9 mouse cellular contexts compared by ENCODE assay signal in the genomic region with DNA sequence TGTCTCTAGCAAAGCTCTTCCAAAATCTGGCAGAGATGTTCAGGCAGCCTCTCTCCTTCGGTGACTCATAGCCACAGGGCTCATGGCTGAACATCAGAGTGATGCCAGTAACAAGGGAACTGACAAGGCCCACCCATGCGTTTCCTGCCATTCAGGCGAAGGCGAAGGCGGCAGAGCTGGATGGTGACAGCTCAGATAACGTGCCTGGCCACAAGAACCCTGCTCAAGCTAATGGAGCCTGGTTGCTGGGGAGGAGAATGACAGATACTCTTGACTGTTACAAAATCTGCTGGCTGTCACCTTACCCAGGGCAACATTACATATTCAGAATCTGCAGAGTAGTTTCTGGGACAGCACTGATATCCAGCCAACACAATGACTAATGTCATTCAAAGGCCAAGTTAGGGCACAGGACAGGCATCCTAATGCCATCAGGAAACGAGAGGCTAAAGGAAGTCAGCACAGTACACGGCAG. TPM values are rescaled to one million over a fixed set of nuclear protein-coding genes. Genes with fewer than 3 reads are reported as not detected.
DNase-seq lines count a peak whose midpoint lies in the region; ATAC-seq and TF ChIP-seq lines count a peak whose summit lies in the region.
"Had no signal": no experiment of that assay in that cellular context is flagged by ENCODE, and none has a peak within 500 bp of the region (broad histone marks: within the 10 kb centered on the region; RNA-seq: fewer than 3 reads in every experiment).

No protein-coding gene starts in this region.

- peaks cover 0 to 2% of the 10 kb centered on the region in 2 experiments; a peak in 1 of 4 replicates for H3K36me3 ChIP-seq in MEL (ENCODE audit: control insufficient read depth in 1 of 2, insufficient read depth in 2 of 2, low read length in 2 of 2)
- H3K36me3 ChIP-seq in embryonic facial prominence, embryonic 14.5 days (ENCODE audit: control insufficient read depth, insufficient read depth, low read length), result no peaks in the 10 kb centered on the region
- no peaks in the 10 kb centered on the region for H3K36me3 ChIP-seq in forebrain, embryonic 15.5 days
- H3K36me3 ChIP-seq: limb, embryonic 12.5 days had no signal

- peak; percentile 17 to 50; a peak in 1 of 4 replicates for TF ChIP-seq EP300 in MEL (IDR thresholded peaks at IDR 0.05; ENCODE audit: low read depth in 1 of 2, low read length in 2 of 2)

- no peak overlapping the region for H3K9ac ChIP-seq in MEL (ENCODE audit: control insufficient read depth, low read depth, low read length, poor library complexity, severe bottlenecking)
- H3K9ac ChIP-seq in embryonic facial prominence, embryonic 14.5 days (ENCODE audit: low read depth, low read length), result no peak overlapping the region
- no peak overlapping the region for H3K9ac ChIP-seq in forebrain, embryonic 15.5 days (replicated peaks)
- H3K9ac ChIP-seq: limb, embryonic 12.5 days had no signal

- peaks cover 0 to 19% of the 10 kb centered on the region in 2 experiments; a peak in 2 of 4 replicates for H3K4me1 ChIP-seq in MEL (ENCODE audit: control insufficient read depth in 1 of 2, insufficient read depth in 2 of 2, low read length in 2 of 2)
- H3K4me1 ChIP-seq in embryonic facial prominence, embryonic 14.5 days (ENCODE audit: control insufficient read depth, insufficient read depth, low read length), result no peaks in the 10 kb centered on the region
- no peaks in the 10 kb centered on the region for H3K4me1 ChIP-seq in forebrain, embryonic 15.5 days

- DNase-seq in 3T3-L1 (ENCODE audit: low read depth, low spot score), result peak; percentile 90
- peak; percentile 84 for DNase-seq in MEL (ENCODE audit: low read depth, low spot score)
- peak; percentile 31 for DNase-seq in embryonic facial prominence, embryonic 14.5 days (ENCODE audit: low spot score)
- DNase-seq in heart, postnatal 25 days (ENCODE audit: low spot score), result peak; percentile 71
- peak; percentile 27 for DNase-seq in left cerebral cortex, postnatal 4 days
- peak; percentile 68 for DNase-seq in telencephalon, adult 2 months (ENCODE audit: low read depth, low spot score)

- no peak for TF ChIP-seq CTCF in MEL (IDR thresholded peaks at IDR 0.05 in 2 of 3, conservative IDR thresholded peaks at IDR 0.05 in 1 of 3; ENCODE audit: control insufficient read depth in 1 of 3, insufficient read depth in 1 of 3, low read depth in 2 of 3, low read length in 3 of 3, poor library complexity in 1 of 3, severe bottlenecking in 1 of 3)

- intact Hi-C loops in heart, postnatal 25 days (cut with DNase I), result no loop called here
- intact Hi-C loops in left cerebral cortex, postnatal 4 days (cut with DNase I), result loop anchor here (10.0 kb wide), 2 partner anchors 118 to 418 kb away; no protein-coding TSS in a partner anchor

- TF ChIP-seq POLR2A in MEL (IDR thresholded peaks at IDR 0.05; ENCODE audit: control insufficient read depth in 1 of 2, insufficient read depth in 1 of 2, low read depth in 1 of 2, low read length in 2 of 2, poor library complexity in 1 of 2), result no peak

- H3K4me3 ChIP-seq in MEL (ENCODE audit: control insufficient read depth in 1 of 2, insufficient read depth in 1 of 2, low read depth in 2 of 2, low read length in 2 of 2), result no peak overlapping the region
- H3K4me3 ChIP-seq in embryonic facial prominence, embryonic 14.5 days (ENCODE audit: low read depth, low read length), result no peak overlapping the region
- no peak overlapping the region for H3K4me3 ChIP-seq in forebrain, embryonic 15.5 days
- H3K4me3 ChIP-seq: limb, embryonic 12.5 days had no signal

- H3K4me2 ChIP-seq in embryonic facial prominence, embryonic 14.5 days (ENCODE audit: low read depth, low read length), result no peak overlapping the region
- H3K4me2 ChIP-seq in forebrain, embryonic 15.5 days (replicated peaks), result no peak overlapping the region
- H3K4me2 ChIP-seq: limb, embryonic 12.5 days had no signal

- no peaks in the 10 kb centered on the region for H3K27me3 ChIP-seq in MEL (ENCODE audit: control insufficient read depth in 1 of 2, insufficient read depth in 2 of 2, low read length in 2 of 2)
- H3K27me3 ChIP-seq in embryonic facial prominence, embryonic 14.5 days (replicated peaks; ENCODE audit: control insufficient read depth, insufficient read depth, low read length), result no peaks in the 10 kb centered on the region
- no peaks in the 10 kb centered on the region for H3K27me3 ChIP-seq in forebrain, embryonic 15.5 days
- H3K27me3 ChIP-seq: limb, embryonic 12.5 days had no signal

- ATAC-seq in embryonic facial prominence, embryonic 14.5 days (ENCODE audit: low read depth), result no peak
- ATAC-seq in forebrain, embryonic 15.5 days (replicated peaks), result no peak
- ATAC-seq in monocyte, adult 5-6 weeks (replicated peaks; ENCODE audit: insufficient number of reproducible peaks, low FRiP score, low TSS enrichment, poor library complexity, severe bottlenecking), result no peak

- TF ChIP-seq RAD21 in MEL (IDR thresholded peaks at IDR 0.05; ENCODE audit: low read depth, low read length), result no peak

- no peak overlapping the region; the same call in 1 of the 2 replicates for H3K27ac ChIP-seq in MEL (ENCODE audit: control insufficient read depth, low read depth, low read length)
- H3K27ac ChIP-seq in embryonic facial prominence, embryonic 14.5 days (replicated peaks; ENCODE audit: low read depth, low read length), result no peak overlapping the region
- H3K27ac ChIP-seq in forebrain, embryonic 15.5 days (replicated peaks), result no peak overlapping the region

- 54% methylated on average over 8 of the region's 8 CpGs for WGBS in embryonic facial prominence, embryonic 14.5 days
- WGBS in forebrain, embryonic 15.5 days, result 74% methylated on average over 8 of the region's 8 CpGs

- H3K79me2 ChIP-seq in MEL (ENCODE audit: control insufficient read depth, insufficient read depth, low read length, poor library complexity), result no peaks in the 10 kb centered on the region

- no peaks in the 10 kb centered on the region for H3K9me3 ChIP-seq in MEL (replicated peaks; ENCODE audit: insufficient read depth, low read length)
- no peaks in the 10 kb centered on the region for H3K9me3 ChIP-seq in embryonic facial prominence, embryonic 14.5 days (ENCODE audit: control insufficient read depth, low read length)
- H3K9me3 ChIP-seq in forebrain, embryonic 15.5 days, result no peaks in the 10 kb centered on the region
- H3K9me3 ChIP-seq: limb, embryonic 12.5 days had no signal

TF ChIP-seq in MEL, 35 proteins besides CTCF, POLR2A, EP300 and RAD21 (continues in another document):
- TF ChIP-seq TBP (IDR thresholded peaks at IDR 0.05; ENCODE audit: low read depth, low read length) (peak; percentile 40; the same call in 1 of the 2 replicates), GATA1 (IDR thresholded peaks at IDR 0.05; ENCODE audit: low read depth, low read length) (peak; percentile 32; the same call in 1 of the 2 replicates), POLR2AphosphoS2 (IDR thresholded peaks at IDR 0.05; ENCODE audit: low read length) (no peak), ZKSCAN1 (IDR thresholded peaks at IDR 0.05; ENCODE audit: low read depth, low read length) (no peak), UBTF (IDR thresholded peaks at IDR 0.05; ENCODE audit: borderline replicate concordance, insufficient read depth, low read depth, low read length) (no peak), POLR2AphosphoS5 (IDR thresholded peaks at IDR 0.05; ENCODE audit: borderline replicate concordance, low read depth, low read length) (no peak), CHD1 (IDR thresholded peaks at IDR 0.05; ENCODE audit: low read depth, low read length) (no peak), MYC (IDR thresholded peaks at IDR 0.05; ENCODE audit: low read depth, low read length) (peak; percentile 57; the same call in 1 of the 2 replicates), NRF1 (IDR thresholded peaks at IDR 0.05; ENCODE audit: insufficient read depth, low read depth, low read length, poor library complexity, severe bottlenecking) (no peak), ETS1 (IDR thresholded peaks at IDR 0.05; ENCODE audit: low read depth, low read length) (peak; percentile 45), TCF12 (IDR thresholded peaks at IDR 0.05; ENCODE audit: low read depth, low read length) (no peak), JUND (IDR thresholded peaks at IDR 0.05; ENCODE audit: low read depth, low read length) (no peak), RCOR1 (IDR thresholded peaks at IDR 0.05; ENCODE audit: low read depth, low read length) (peak; percentile 54; the same call in 1 of the 2 replicates), KAT2A (conservative IDR thresholded peaks at IDR 0.05; ENCODE audit: low read depth, low read length) (no peak), MXI1 (IDR thresholded peaks at IDR 0.05; ENCODE audit: low read depth, low read length) (peak; percentile 73)

RNA-seq across cellular contexts. Expression of gene Oxnad1, which starts 11.9 kb away (rescaled TPM):
- 52.4 and 54.8 TPM in 2 replicates for total RNA-seq in MEL (2012; rRNA removed)
- 100 to 1,000 TPM in 1 of 2 experiments, 10 to 100 TPM in 1; 82.1 to 244 TPM for polyA plus RNA-seq in MEL (2012; ENCODE audit: insufficient read depth in 1 of 2, insufficient read length in 2 of 2, low read depth in 1 of 2, low replicate concordance in 2 of 2, missing spikeins in 1 of 2)
- polyA plus RNA-seq in embryonic facial prominence, embryonic 14.5 days (2014; fragmentation: Nextera tagmentation; extraction: Ambion mirVana), result 14.2 and 14.8 TPM in 2 replicates
- 10 to 100 TPM; 50.4 to 56.2 TPM for total RNA-seq in heart, postnatal 25 days (2021)
- 10 to 100 TPM; 17.8 to 19.9 TPM for total RNA-seq in left cerebral cortex, postnatal 4 days (2021)
- 20.5 and 23.6 TPM in 2 replicates for polyA plus RNA-seq in forebrain, embryonic 15.5 days (2015; fragmentation: Nextera tagmentation; extraction: Ambion mirVana)
- 9.2 to 22.1 TPM (median 10.6 TPM) in 3 replicates for total RNA-seq in monocyte, adult 5-6 weeks (2017)

RNA-seq across cellular contexts. Expression of gene Dph3, which starts 12.3 kb away (rescaled TPM):
- total RNA-seq in MEL (2012; rRNA removed), result 110 and 116 TPM in 2 replicates
- polyA plus RNA-seq in MEL (2012; ENCODE audit: insufficient read depth in 1 of 2, insufficient read length in 2 of 2, low read depth in 1 of 2, low replicate concordance in 2 of 2, missing spikeins in 1 of 2), result 100 to 1,000 TPM; 103 to 108 TPM
- 86.7 and 100 TPM in 2 replicates for polyA plus RNA-seq in embryonic facial prominence, embryonic 14.5 days (2014; fragmentation: Nextera tagmentation; extraction: Ambion mirVana)
- total RNA-seq in heart, postnatal 25 days (2021), result 10 to 100 TPM; 88.8 to 91.0 TPM
- 10 to 100 TPM; 41.4 to 45.5 TPM for total RNA-seq in left cerebral cortex, postnatal 4 days (2021)
- 74.6 and 76.6 TPM in 2 replicates for polyA plus RNA-seq in forebrain, embryonic 15.5 days (2015; fragmentation: Nextera tagmentation; extraction: Ambion mirVana)
- 72.4 to 102 TPM (median 78.3 TPM) in 3 replicates for total RNA-seq in monocyte, adult 5-6 weeks (2017)

RNA-seq across cellular contexts. Expression of gene Galnt15, which starts 44.5 kb away (rescaled TPM):
- 0.04 TPM in 1 of 2 replicates, not detected in the other for total RNA-seq in MEL (2012; rRNA removed)
- under 1 TPM in 1 of 2 experiments, not detected in 1; 0.15 TPM for polyA plus RNA-seq in MEL (2012; ENCODE audit: insufficient read depth in 1 of 2, insufficient read length in 2 of 2, low read depth in 1 of 2, low replicate concordance in 2 of 2, missing spikeins in 1 of 2)
- polyA plus RNA-seq in embryonic facial prominence, embryonic 14.5 days (2014; fragmentation: Nextera tagmentation; extraction: Ambion mirVana), result 0.36 and 0.50 TPM in 2 replicates
- total RNA-seq in heart, postnatal 25 days (2021), result 10 to 100 TPM; 14.1 to 17.1 TPM
- total RNA-seq in left cerebral cortex, postnatal 4 days (2021), result under 1 TPM; 0.74 to 0.78 TPM
- 0.45 and 0.47 TPM in 2 replicates for polyA plus RNA-seq in forebrain, embryonic 15.5 days (2015; fragmentation: Nextera tagmentation; extraction: Ambion mirVana)
- total RNA-seq in monocyte, adult 5-6 weeks (2017), result not detected in 3 replicates
- polyA plus RNA-seq: limb, embryonic 12.5 days had no signal

Comparison
In these comparisons a context has a peak if more than half of its experiments do, and no peak if none do; other contexts are left out.
1. DNase-seq: peak in every context shown above with its lines; median percentile 90 in 3T3-L1; 84 in MEL; 71 in heart, postnatal 25 days; 68 in telencephalon, adult 2 months; 31 in embryonic facial prominence, embryonic 14.5 days; 27 in left cerebral cortex, postnatal 4 days.
2. RNA of gene Galnt15, which starts 44.5 kb away (total RNA-seq): 14.1 to 17.1 TPM in heart, postnatal 25 days; 0.74 to 0.78 TPM in left cerebral cortex, postnatal 4 days, 0.04 TPM in MEL and not detected in monocyte, adult 5-6 weeks; every median in the first group is over 4 times any median in the second.